Mouse (Mus musculus) Muller cell, postnatal 12 days (primary cell): ENCODE results near the gene Pmis2.
A peak's percentile ranks its signal among the peaks of the same experiment; 100 is the strongest.

Experiments
- DNase-seq: peaks from one replicate; pipeline ENCODE4 v3.0.0-alpha.2; 2015; ENCODE audit errors: inconsistent ontology term

Pmis2 gene

GRCm38 (mm10) chr7:30671480-30671879, at the start of gene Pmis2:
Gene Pmis2 (minus strand): TSS chr7:30671605.
- no peak for DNase-seq

GRCm38 (mm10) chr7:30719669-30720068, 48.3 kb upstream of the Pmis2 start:
- DNase-seq: no peak

- DNase-seq: no peak
Measured at GRCm38 (mm10) chr7:30717716-30718046, 46.3 kb upstream of the Pmis2 start.

- DNase-seq: peak; percentile 94
Measured at GRCm38 (mm10) chr7:30717006-30717715, 45.8 kb upstream of the Pmis2 start.

GRCm38 (mm10) chr7:30711942-30712341, 40.5 kb upstream of the Pmis2 start, which contains the start of gene Atp4a:
Gene Atp4a (plus strand): TSS chr7:30712209.
- no peak for DNase-seq

- no peak for DNase-seq
Measured at GRCm38 (mm10) chr7:30707441-30707840, 36.0 kb upstream of the Pmis2 start.

- DNase-seq: no peak
Measured at GRCm38 (mm10) chr7:30706214-30706882, 34.9 kb upstream of the Pmis2 start.

GRCm38 (mm10) chr7:30698589-30698988, 27.2 kb upstream of the Pmis2 start, which contains the start of gene 2200002J24Rik:
Gene 2200002J24Rik (plus strand): TSS chr7:30698926.
- peak; percentile 7 for DNase-seq

- DNase-seq: no peak
Measured at GRCm38 (mm10) chr7:30698101-30698500, 26.7 kb upstream of the Pmis2 start.

- DNase-seq: no peak
Measured at GRCm38 (mm10) chr7:30688325-30688724, 16.9 kb upstream of the Pmis2 start.

- no peak for DNase-seq
Measured at GRCm38 (mm10) chr7:30683425-30683824, 12.0 kb upstream of the Pmis2 start.

GRCm38 (mm10) chr7:30681897-30682296, 10.5 kb upstream of the Pmis2 start:
- no peak for DNase-seq

- peak; percentile 91 for DNase-seq
Measured at GRCm38 (mm10) chr7:30678263-30678975, 7.0 kb upstream of the Pmis2 start.

- no peak for DNase-seq
Measured at GRCm38 (mm10) chr7:30669229-30669628, 2.2 kb downstream of the Pmis2 start.

GRCm38 (mm10) chr7:30665321-30665720, 6.1 kb downstream of the Pmis2 start:
- DNase-seq: no peak

GRCm38 (mm10) chr7:30664529-30665200, 6.7 kb downstream of the Pmis2 start, which contains the start of gene Haus5:
Gene Haus5 (minus strand): TSS chr7:30664994.
- peak; percentile 88 for DNase-seq

GRCm38 (mm10) chr7:30649591-30650540, 21.5 kb downstream of the Pmis2 start, which contains the start of gene Rbm42:
Gene Rbm42 (minus strand): TSS chr7:30650317.
- DNase-seq: peak; percentile 98

GRCm38 (mm10) chr7:30639083-30639482, 32.3 kb downstream of the Pmis2 start:
- DNase-seq: no peak

- no peak for DNase-seq
Measured at GRCm38 (mm10) chr7:30636395-30636794, 35.0 kb downstream of the Pmis2 start.

GRCm38 (mm10) chr7:30635752-30636151, 35.7 kb downstream of the Pmis2 start, which contains the start of gene Etv2:
Gene Etv2 (minus strand): TSS chr7:30635852.
- no peak for DNase-seq

- DNase-seq: peak; percentile 30
Measured at GRCm38 (mm10) chr7:30634621-30635020, 36.8 kb downstream of the Pmis2 start.
